Mouse (Mus musculus) heart, adult 10 weeks (tissue): ENCODE data around the gene Olfr382. TPM values are rescaled to one million over a fixed set of nuclear protein-coding genes. Genes with fewer than 3 reads are reported as not detected.

Experiments used
- polyA plus RNA-seq: library from polyadenylated mRNA; stranded (reverse); fragments of 350-450 nt; fragmentation: Illumina TruSeq; extraction: RNeasy Lipid Tissue Mini Kit (QIAGEN cat#74804); gene quantifications from one replicate; pipeline ENCODE4 v1.2.3, GENCODE M21; 2014; ENCODE audit warnings: low read depth, low replicate concordance

Olfr382 gene
- polyA plus RNA-seq: not detected

DNA sequence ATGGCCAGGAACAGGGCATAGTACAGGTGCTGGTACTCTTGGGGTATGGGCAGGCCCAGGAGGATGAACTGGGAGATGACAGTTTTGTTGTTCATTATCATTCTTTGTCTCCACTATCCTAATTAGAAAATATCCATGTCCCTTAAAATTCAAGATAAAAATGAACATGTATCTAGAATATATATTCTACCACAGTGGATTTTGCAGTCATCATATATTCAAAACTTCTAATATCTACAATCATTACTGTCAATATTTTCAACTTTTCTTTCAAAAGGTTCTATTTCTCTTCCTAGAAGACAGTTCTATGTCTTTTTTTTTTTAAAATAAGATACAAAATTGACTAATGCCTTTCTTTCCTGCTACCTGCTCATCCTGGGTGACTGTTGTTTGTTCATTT is at the start of gene Olfr382:
TSS of gene Olfr382 (minus strand) at position 101 of the 400 bp plus-strand sequence.

DNA sequence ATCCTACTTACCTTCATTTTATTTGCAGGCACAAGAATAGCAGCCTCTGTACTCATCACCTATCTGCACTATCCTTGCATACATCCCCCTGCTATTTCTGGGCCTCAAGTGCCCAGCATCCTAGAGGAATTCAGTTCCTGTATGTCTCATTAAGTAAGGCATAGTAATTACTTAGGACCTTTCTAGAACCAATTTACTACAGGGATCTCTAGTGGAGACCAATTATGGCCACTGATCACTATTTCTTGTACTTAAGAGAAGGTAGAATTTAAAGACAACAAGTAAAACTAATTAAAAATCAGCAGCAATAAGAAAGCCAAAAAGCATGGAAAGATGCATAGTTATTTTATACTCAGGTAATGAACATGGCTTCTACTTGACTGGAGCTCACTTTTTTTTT is 25.5 kb downstream of the Olfr382 start, which contains the start of gene Olfr381:
TSS of gene Olfr381 (minus strand) at position 101 of the 400 bp plus-strand sequence.

Other genes starting within 250 kb of the Olfr382 start
- 0.13 TPM for gene Trpv3, start 249.8 kb downstream of the Olfr382 start, polyA plus RNA-seq
- 5.5 TPM for gene Aspa, start 187.6 kb downstream of the Olfr382 start, polyA plus RNA-seq
- not detected for gene Gm49340, start 187.5 kb downstream of the Olfr382 start, polyA plus RNA-seq
- gene Spata22, start 187.5 kb downstream of the Olfr382 start, polyA plus RNA-seq: not detected
- gene Olfr20, start 166.4 kb downstream of the Olfr382 start, polyA plus RNA-seq: not detected
- not detected for gene Olfr376, start 146.0 kb downstream of the Olfr382 start, polyA plus RNA-seq
- not detected for gene Olfr1, start 117.6 kb downstream of the Olfr382 start, polyA plus RNA-seq
- gene Olfr378, start 88.7 kb downstream of the Olfr382 start, polyA plus RNA-seq: not detected
- gene Olfr380, start 59.7 kb downstream of the Olfr382 start, polyA plus RNA-seq: not detected
- not detected for gene Olfr381, start 25.6 kb downstream of the Olfr382 start, polyA plus RNA-seq
- not detected for gene Olfr385, start 75.8 kb upstream of the Olfr382 start, polyA plus RNA-seq
- gene Olfr384, start 81.4 kb upstream of the Olfr382 start, polyA plus RNA-seq: not detected
- gene Zfp735, start 171.6 kb upstream of the Olfr382 start, polyA plus RNA-seq: not detected